Mouse (Mus musculus) heart, embryonic 15.5 days (tissue): ENCODE data around the gene Arhgef38. TPM values are rescaled to one million over a fixed set of nuclear protein-coding genes. Genes with fewer than 3 reads are reported as not detected.

Source experiments
- ATAC-seq: fragments of 200-750 bp; cut with Nextera tagmentation; replicated peaks from 2 replicates; pipeline ENCODE4 v1.8.0; 2017; ENCODE audit warnings: low read depth, moderate TSS enrichment; ENCODE audit not compliant: insufficient number of reproducible peaks, insufficient read depth, low FRiP score
- H3K27ac ChIP-seq: fragments of 300-500 bp; sonication (generic); 2 replicates; pipeline ENCODE4 v1.5.1; 2015; ENCODE audit warnings: mild to moderate bottlenecking, inconsistent platforms
- H3K27me3 ChIP-seq: fragments of 300-500 bp; sonication (generic); 2 replicates; pipeline ENCODE4 v1.6.1; 2015; ENCODE audit warnings: inconsistent platforms
- H3K36me3 ChIP-seq: fragments of 300-500 bp; sonication (generic); 2 replicates; pipeline ENCODE4 v1.6.1; 2015; ENCODE audit warnings: mild to moderate bottlenecking, inconsistent platforms
- H3K4me1 ChIP-seq: fragments of 300-500 bp; sonication (generic); replicated peaks from 2 replicates; pipeline ENCODE4 v1.6.1; 2015; ENCODE audit warnings: inconsistent platforms
- H3K4me2 ChIP-seq: fragments of 300-500 bp; sonication (generic); 2 replicates; pipeline ENCODE4 v1.6.1; 2015; ENCODE audit warnings: inconsistent platforms, mild to moderate bottlenecking, moderate library complexity
- H3K4me3 ChIP-seq: fragments of 300-500 bp; sonication (generic); 2 replicates; pipeline ENCODE4 v1.5.1; 2015; ENCODE audit warnings: mild to moderate bottlenecking, inconsistent platforms
- H3K9ac ChIP-seq: fragments of 300-500 bp; sonication (generic); 2 replicates; pipeline ENCODE4 v1.6.1; 2015; ENCODE audit warnings: mild to moderate bottlenecking, inconsistent platforms
- H3K9me3 ChIP-seq: fragments of 300-500 bp; sonication (generic); replicated peaks from 2 replicates; pipeline ENCODE4 v1.6.1; 2016; ENCODE audit warnings: inconsistent platforms
- WGBS: fragments of 180-500 bp; shearing (Covaris S2); methylation state at CpG from one replicate; pipeline ENCODE4 v1.1.7; 2015; ENCODE audit warnings: mixed read lengths; 5-methylcytosine and 5-hydroxymethylcytosine counted together
- polyA plus RNA-seq: library from polyadenylated mRNA; unstranded; fragments of >200 nt; fragmentation: Nextera tagmentation; extraction: Ambion mirVana; gene quantifications from 2 replicates; pipeline ENCODE4 v1.2.1, GENCODE M21; 2015

Gene Arhgef38
- polyA plus RNA-seq, 1 experiment from 2014 or later, result 0.01 TPM

DNA sequence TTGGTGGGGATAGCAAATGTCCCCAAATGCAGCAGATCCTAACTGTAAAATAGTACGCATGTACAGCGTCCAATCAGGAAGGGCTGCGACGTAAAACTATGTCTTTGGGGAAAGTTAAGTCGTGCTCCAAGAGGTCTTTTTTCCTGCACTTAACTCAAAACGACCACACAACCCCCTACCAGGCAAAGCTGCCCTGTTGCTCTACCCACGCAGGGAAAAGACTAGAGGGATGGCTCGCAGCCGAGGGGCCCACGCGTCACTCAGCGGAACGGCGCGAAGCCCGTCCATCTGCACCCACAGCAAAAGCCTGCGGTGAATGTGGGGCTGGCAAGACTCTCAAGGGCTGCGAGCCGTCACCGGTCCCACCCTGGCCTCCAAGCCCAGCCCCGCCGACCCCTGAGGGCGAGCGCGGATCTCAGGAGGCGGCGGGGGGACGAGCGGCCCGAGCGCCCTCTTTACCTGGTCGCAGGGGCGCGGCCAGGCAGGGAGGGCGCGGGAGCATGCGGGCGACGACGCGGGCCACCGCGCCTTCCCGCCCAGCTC lies 143.6 kb downstream of the Arhgef38 start:
- ATAC-seq, result peak; percentile 72
- peak overlapping the region; percentile 96 for H3K9ac ChIP-seq
- no peaks in the 10 kb centered on the region for H3K27me3 ChIP-seq
- H3K9me3 ChIP-seq, result no peaks in the 10 kb centered on the region
- WGBS, result 0% methylated on average over 44 of the region's 44 CpGs
- H3K4me1 ChIP-seq, result peaks cover 17% of the 10 kb centered on the region
- peak overlapping the region; percentile 67 for H3K4me2 ChIP-seq
- peak overlapping the region; percentile 97 for H3K27ac ChIP-seq
- peak overlapping the region; percentile 98 for H3K4me3 ChIP-seq
- no peaks in the 10 kb centered on the region for H3K36me3 ChIP-seq

DNA sequence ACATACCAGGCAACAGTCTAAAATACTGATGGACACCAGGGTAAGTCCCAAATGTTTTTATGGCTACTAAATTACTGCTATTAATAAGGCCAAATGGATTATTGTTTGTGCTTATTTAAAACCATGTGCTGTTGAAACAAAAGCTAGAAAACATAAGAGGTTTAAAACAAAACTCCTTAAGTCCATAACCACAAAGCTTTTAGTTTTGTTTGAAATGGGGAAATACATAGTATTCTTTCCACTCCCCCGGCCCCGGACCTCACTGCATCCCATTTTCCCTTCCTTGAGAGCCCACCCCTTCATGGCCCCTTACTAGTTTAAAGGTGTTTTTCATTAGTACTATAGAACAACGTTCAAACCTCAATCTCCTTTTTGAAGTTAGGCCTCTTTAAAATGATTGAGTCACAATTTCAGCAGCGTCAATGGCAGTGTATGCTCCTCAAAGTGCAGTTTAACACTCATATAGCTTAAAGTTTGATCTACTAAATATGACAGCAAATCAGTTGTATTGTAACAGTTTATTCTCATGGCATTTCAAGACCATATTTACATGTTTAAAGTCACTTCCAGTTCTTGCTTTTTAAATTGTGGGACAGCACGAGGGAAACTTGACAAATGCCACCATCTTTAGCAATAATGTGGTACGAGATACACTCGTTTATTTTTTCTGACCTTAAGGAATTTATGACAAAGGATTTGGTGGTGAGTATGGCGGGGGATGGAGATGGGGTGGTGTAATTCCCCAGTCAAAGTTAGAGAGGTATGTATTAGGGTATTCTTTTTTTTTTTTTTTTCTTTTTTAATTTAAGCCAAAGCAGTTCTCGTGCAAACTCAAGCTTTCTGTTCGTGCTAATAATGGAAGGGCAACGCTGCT lies 144.3 kb downstream of the Arhgef38 start:
- 10% methylated on average over 11 of the region's 11 CpGs for WGBS

DNA sequence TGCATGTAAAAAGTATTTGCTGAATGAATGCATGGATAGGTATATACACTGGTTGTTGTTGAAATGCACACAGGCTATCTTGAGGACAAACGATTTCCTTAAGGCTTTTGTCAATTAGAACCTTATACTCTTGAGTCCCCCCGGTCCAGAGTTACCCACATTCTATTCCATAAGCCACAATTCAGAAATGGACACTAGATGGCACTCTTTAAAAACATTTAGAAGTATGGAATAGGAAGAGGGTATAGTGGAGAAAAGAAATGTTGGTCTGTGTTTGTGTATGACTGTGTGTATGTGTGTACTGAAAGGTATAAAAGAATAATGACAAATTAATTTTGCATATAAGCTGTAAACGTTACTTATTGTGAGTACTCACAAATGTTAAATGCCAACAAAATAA lies 148.9 kb downstream of the Arhgef38 start:
- no peak overlapping the region for H3K4me2 ChIP-seq
- H3K36me3 ChIP-seq, result peaks cover 14% of the 10 kb centered on the region
- WGBS, result 55% methylated on average over 3 of the region's 3 CpGs
- peaks cover 6% of the 10 kb centered on the region for H3K4me1 ChIP-seq
- H3K9ac ChIP-seq, result no peak overlapping the region
- H3K9me3 ChIP-seq, result no peaks in the 10 kb centered on the region
- ATAC-seq, result no peak
- no peaks in the 10 kb centered on the region for H3K27me3 ChIP-seq
- no peak overlapping the region for H3K27ac ChIP-seq
- no peak overlapping the region for H3K4me3 ChIP-seq

More for the DNA sequence above, 144.3 kb downstream of the Arhgef38 start:
- Histone ChIP-seq H3K36me3 (no peaks in the 10 kb centered on the region), H3K4me3 (peak overlapping the region; percentile 98), H3K4me2 (peak overlapping the region; percentile 67), H3K27me3 (no peaks in the 10 kb centered on the region), H3K4me1 (peaks cover 17% of the 10 kb centered on the region), H3K9me3 (no peaks in the 10 kb centered on the region), H3K27ac (peak overlapping the region; percentile 97), H3K9ac (peak overlapping the region; percentile 96)
- ATAC-seq, result no peak

DNA sequence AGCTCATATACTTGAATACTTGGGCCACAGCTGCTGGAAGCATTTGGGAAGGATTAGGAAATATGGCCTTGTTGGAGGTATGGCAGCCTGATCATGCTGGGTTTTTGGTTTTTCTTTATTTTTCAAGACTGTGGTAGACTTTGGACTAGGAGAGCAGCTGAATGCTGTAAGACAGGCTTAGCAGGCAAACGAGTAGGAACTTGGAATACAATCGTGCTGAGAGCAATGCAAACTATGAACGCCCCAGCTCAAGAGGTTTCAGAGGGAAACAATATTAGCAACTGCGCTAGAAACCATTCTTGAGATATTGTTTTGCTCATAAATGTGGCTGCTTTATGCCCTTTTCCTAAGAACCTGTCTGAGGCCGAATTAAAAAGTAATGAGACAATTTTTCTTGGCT lies 152.0 kb downstream of the Arhgef38 start:
- Histone ChIP-seq H3K27ac (no peak overlapping the region), H3K36me3 (peaks cover 14% of the 10 kb centered on the region), H3K27me3 (no peaks in the 10 kb centered on the region), H3K9ac (no peak overlapping the region), H3K4me3 (no peak overlapping the region), H3K9me3 (no peaks in the 10 kb centered on the region), H3K4me2 (no peak overlapping the region), H3K4me1 (no peaks in the 10 kb centered on the region)
- 87% methylated on average over 5 of the region's 5 CpGs for WGBS
- no peak for ATAC-seq

DNA sequence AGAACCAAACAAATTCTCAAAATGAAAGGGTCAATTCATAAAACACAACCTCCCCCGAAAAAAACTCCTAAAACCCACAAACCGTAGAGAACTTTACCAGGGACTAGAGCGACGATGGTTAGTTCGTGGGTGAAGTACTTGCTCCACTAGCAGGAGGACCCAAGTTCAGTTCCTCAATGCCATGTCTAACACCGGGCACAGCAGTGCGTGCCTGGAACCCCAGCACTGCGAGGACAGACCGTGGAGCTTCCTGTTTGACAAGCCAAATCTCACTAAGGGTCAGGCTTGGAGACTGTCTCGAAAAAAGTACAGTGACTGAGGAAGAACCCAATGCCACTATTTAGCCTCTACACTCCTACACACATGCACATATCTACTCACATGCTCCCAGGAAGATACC lies 159.2 kb downstream of the Arhgef38 start:
- Histone ChIP-seq H3K4me3 (no peak overlapping the region), H3K4me1 (no peaks in the 10 kb centered on the region), H3K27ac (no peak overlapping the region), H3K9ac (no peak overlapping the region), H3K27me3 (no peaks in the 10 kb centered on the region), H3K4me2 (no peak overlapping the region), H3K36me3 (peaks cover 9% of the 10 kb centered on the region; the same call in 1 of the 2 replicates), H3K9me3 (no peaks in the 10 kb centered on the region)
- no peak for ATAC-seq
- 84% methylated on average over 10 of the region's 10 CpGs for WGBS

Other genes starting within 250 kb of the Arhgef38 start
- 9.9 and 10.9 TPM in 2 replicates for gene Ints12, start 143.1 kb downstream of the Arhgef38 start, polyA plus RNA-seq
- gene Gstcd, start 142.9 kb downstream of the Arhgef38 start, polyA plus RNA-seq, result 3.0 and 4.2 TPM in 2 replicates
- gene Ppa2, start 75.2 kb upstream of the Arhgef38 start, polyA plus RNA-seq, result 107 and 125 TPM in 2 replicates